Mouse (Mus musculus) midbrain, embryonic 15.5 days (tissue): Measurements from ENCODE around the gene Zfyve27. TPM values are rescaled to one million over a fixed set of nuclear protein-coding genes. Genes with fewer than 3 reads are reported as not detected.

Source experiments
- ATAC-seq: fragments of 200-750 bp; cut with Nextera tagmentation; replicated peaks from 2 replicates; pipeline ENCODE4 v1.8.0; 2017; ENCODE audit warnings: moderate TSS enrichment
- H3K27ac ChIP-seq: fragments of 300-500 bp; sonication (generic); 2 replicates; pipeline ENCODE4 v1.5.1; 2015; ENCODE audit warnings: mild to moderate bottlenecking, inconsistent platforms
- H3K27me3 ChIP-seq: fragments of 300-500 bp; sonication (generic); replicated peaks from 2 replicates; pipeline ENCODE4 v1.6.1; 2015; ENCODE audit warnings: inconsistent platforms
- H3K36me3 ChIP-seq: fragments of 300-500 bp; sonication (generic); replicated peaks from 2 replicates; pipeline ENCODE4 v1.6.1; 2015; ENCODE audit warnings: inconsistent platforms
- H3K4me1 ChIP-seq: fragments of 300-500 bp; sonication (generic); 2 replicates; pipeline ENCODE4 v1.6.1; 2015; ENCODE audit warnings: inconsistent platforms
- H3K4me2 ChIP-seq: fragments of 300-500 bp; sonication (generic); 2 replicates; pipeline ENCODE4 v1.6.1; 2015; ENCODE audit warnings: inconsistent platforms, mild to moderate bottlenecking, moderate library complexity
- H3K4me3 ChIP-seq: fragments of 300-500 bp; sonication (generic); 2 replicates; pipeline ENCODE4 v1.5.1; 2015; ENCODE audit warnings: mild to moderate bottlenecking, inconsistent platforms
- H3K9ac ChIP-seq: fragments of 300-500 bp; sonication (generic); 2 replicates; pipeline ENCODE4 v1.6.1; 2015; ENCODE audit warnings: mild to moderate bottlenecking, inconsistent platforms
- H3K9me3 ChIP-seq: fragments of 300-500 bp; sonication (generic); 2 replicates; pipeline ENCODE4 v1.6.1; 2016; ENCODE audit warnings: inconsistent platforms
- WGBS: fragments of 180-500 bp; shearing (Covaris S2); methylation state at CpG from one replicate; pipeline ENCODE4 v1.1.7; 2015; ENCODE audit warnings: mixed read lengths; 5-methylcytosine and 5-hydroxymethylcytosine counted together
- polyA plus RNA-seq: library from polyadenylated mRNA; unstranded; fragments of >200 nt; fragmentation: Nextera tagmentation; extraction: Ambion mirVana; gene quantifications from 2 replicates; pipeline ENCODE4 v1.2.1, GENCODE M21; 2015

Zfyve27 gene
- polyA plus RNA-seq, result 70.3 and 74.2 TPM in 2 replicates

GRCm38 (mm10) chr19:42163764-42164163, at the start of gene Zfyve27:
Gene Zfyve27 (plus strand): TSS chr19:42163951.
- Histone ChIP-seq H3K4me3 (no peak within 1 kb of the TSS), H3K27me3 (peaks cover 18% of the 10 kb centered on the region), H3K36me3 (no peaks in the 10 kb centered on the region), H3K27ac (no peak within 1 kb of the TSS), H3K4me2 (no peak within 1 kb of the TSS), H3K4me1 (0 out of 2 replicates have a peak, but pooled peaks cover 3% of the 10 kb centered on the region), H3K9me3 (no peaks in the 10 kb centered on the region), H3K9ac (no peak within 1 kb of the TSS)
- ATAC-seq, result no peak
- whole genome bisulfite sequencing, result 81% methylated on average over 5 of the region's 5 CpGs

- no peak overlapping the region for H3K4me2 ChIP-seq
- peaks cover 36% of the 10 kb centered on the region for H3K36me3 ChIP-seq
- no peak overlapping the region for H3K9ac ChIP-seq
- no peaks in the 10 kb centered on the region for H3K9me3 ChIP-seq
- 94% methylated on average over 4 of the region's 4 CpGs for WGBS
- H3K27me3 ChIP-seq, result no peaks in the 10 kb centered on the region
- no peak overlapping the region for H3K27ac ChIP-seq
- no peaks in the 10 kb centered on the region for H3K4me1 ChIP-seq
- no peak for ATAC-seq
- no peak overlapping the region for H3K4me3 ChIP-seq
Measured at GRCm38 (mm10) chr19:42115783-42116335, 47.9 kb upstream of the Zfyve27 start.

GRCm38 (mm10) chr19:42118142-42118541, 45.6 kb upstream of the Zfyve27 start:
- 98% methylated on average over 9 of the region's 9 CpGs for WGBS
- H3K9ac ChIP-seq, result no peak overlapping the region
- H3K36me3 ChIP-seq, result peaks cover 45% of the 10 kb centered on the region
- H3K4me1 ChIP-seq, result no peaks in the 10 kb centered on the region
- no peaks in the 10 kb centered on the region for H3K27me3 ChIP-seq
- no peak overlapping the region for H3K4me2 ChIP-seq
- H3K27ac ChIP-seq, result no peak overlapping the region
- H3K9me3 ChIP-seq, result no peaks in the 10 kb centered on the region
- ATAC-seq, result no peak
- no peak overlapping the region for H3K4me3 ChIP-seq

DNA sequence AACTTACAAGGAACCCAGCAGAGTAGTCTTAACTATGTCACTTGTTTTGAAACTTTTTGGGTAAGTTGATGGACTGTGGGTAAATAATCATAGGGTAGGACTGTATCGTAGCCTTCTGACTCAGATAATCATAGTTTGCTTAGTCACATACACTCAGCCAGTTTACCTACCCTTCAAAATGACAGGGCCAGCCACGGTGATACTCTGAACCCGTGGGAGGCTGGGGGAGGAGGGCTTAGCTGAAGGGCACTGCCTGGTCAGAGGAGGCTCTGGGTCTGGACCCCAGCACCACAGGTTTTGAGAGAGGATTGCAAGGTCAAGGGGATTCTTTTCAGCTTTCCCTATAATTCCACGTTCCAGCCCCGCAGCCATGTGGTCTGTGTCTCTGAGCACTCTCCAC, 45.2 kb upstream of the Zfyve27 start:
- no peaks in the 10 kb centered on the region for H3K27me3 ChIP-seq
- 88% methylated on average over 5 of the region's 5 CpGs for WGBS
- ATAC-seq, result no peak
- H3K9ac ChIP-seq, result no peak overlapping the region
- no peak overlapping the region for H3K4me2 ChIP-seq
- no peak overlapping the region for H3K27ac ChIP-seq
- no peaks in the 10 kb centered on the region for H3K4me1 ChIP-seq
- H3K9me3 ChIP-seq, result no peaks in the 10 kb centered on the region
- peaks cover 47% of the 10 kb centered on the region for H3K36me3 ChIP-seq
- H3K4me3 ChIP-seq, result no peak overlapping the region

GRCm38 (mm10) chr19:42120451-42120850, 43.3 kb upstream of the Zfyve27 start:
- no peaks in the 10 kb centered on the region for H3K4me1 ChIP-seq
- peaks cover 39% of the 10 kb centered on the region for H3K36me3 ChIP-seq
- H3K9me3 ChIP-seq, result no peaks in the 10 kb centered on the region
- no peak overlapping the region for H3K4me3 ChIP-seq
- H3K9ac ChIP-seq, result no peak overlapping the region
- no peak overlapping the region for H3K4me2 ChIP-seq
- no peak overlapping the region for H3K27ac ChIP-seq
- no peak for ATAC-seq
- H3K27me3 ChIP-seq, result no peaks in the 10 kb centered on the region
- 93% methylated on average over 8 of the region's 8 CpGs for WGBS

- Histone ChIP-seq H3K27ac (no peak overlapping the region), H3K9me3 (no peaks in the 10 kb centered on the region), H3K4me3 (no peak overlapping the region), H3K27me3 (0 out of 2 replicates have a peak, but pooled peaks cover 6% of the 10 kb centered on the region), H3K9ac (no peak overlapping the region), H3K4me2 (no peak overlapping the region), H3K36me3 (peaks cover 25% of the 10 kb centered on the region), H3K4me1 (peaks cover 16% of the 10 kb centered on the region)
- no peak for ATAC-seq
- 86% methylated on average over 13 of the region's 13 CpGs for WGBS
Measured at GRCm38 (mm10) chr19:42124684-42125083, 39.1 kb upstream of the Zfyve27 start.

DNA sequence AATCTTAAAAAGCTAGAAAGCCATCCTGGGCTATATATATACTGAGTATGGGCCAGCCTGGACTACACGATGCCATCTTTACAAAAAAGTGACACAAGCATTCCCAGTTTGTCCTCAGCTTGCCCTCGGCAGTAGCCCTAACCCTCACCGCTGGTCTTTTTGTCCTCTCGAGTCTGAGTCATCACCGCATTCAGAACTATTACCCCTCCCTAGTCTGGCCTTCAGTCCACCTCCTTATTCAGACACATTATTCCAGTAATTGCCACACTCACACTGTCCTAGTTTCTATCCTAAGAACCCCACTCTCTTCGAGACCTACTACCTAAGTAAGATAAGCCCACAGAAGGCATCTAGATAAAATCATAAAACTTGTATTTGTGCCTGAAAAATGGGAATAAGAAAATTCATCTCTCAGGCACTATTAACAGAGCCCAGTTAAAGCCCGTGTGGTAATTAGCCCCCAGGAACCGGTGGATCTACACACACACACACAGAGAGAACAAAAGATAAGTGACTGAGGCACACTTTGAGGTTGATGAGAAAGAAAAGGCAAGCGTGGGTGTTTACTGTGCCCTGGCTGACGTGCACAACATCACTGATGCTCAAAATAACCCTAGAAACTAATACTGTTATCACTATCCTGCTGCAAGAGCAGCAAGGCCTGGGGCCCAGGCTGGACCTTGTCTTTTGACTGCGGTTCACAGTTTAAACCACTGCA, 38.1 kb upstream of the Zfyve27 start:
- Histone ChIP-seq H3K4me1 (peaks cover 21% of the 10 kb centered on the region), H3K27me3 (0 out of 2 replicates have a peak, but pooled peaks cover 10% of the 10 kb centered on the region), H3K36me3 (peaks cover 16% of the 10 kb centered on the region), H3K27ac (no peak overlapping the region), H3K9me3 (no peaks in the 10 kb centered on the region), H3K4me2 (no peak overlapping the region), H3K9ac (no peak overlapping the region), H3K4me3 (no peak overlapping the region)
- ATAC-seq, result no peak
- 87% methylated on average over 11 of the region's 11 CpGs for WGBS

- Histone ChIP-seq H3K9me3 (no peaks in the 10 kb centered on the region), H3K4me1 (peaks cover 21% of the 10 kb centered on the region), H3K9ac (no peak overlapping the region), H3K36me3 (peaks cover 11% of the 10 kb centered on the region), H3K27ac (no peak overlapping the region), H3K27me3 (0 out of 2 replicates have a peak, but pooled peaks cover 10% of the 10 kb centered on the region), H3K4me2 (no peak overlapping the region), H3K4me3 (no peak overlapping the region)
- no peak for ATAC-seq
- 89% methylated on average over 6 of the region's 6 CpGs for WGBS
Measured at GRCm38 (mm10) chr19:42126219-42126605, 37.5 kb upstream of the Zfyve27 start.

DNA sequence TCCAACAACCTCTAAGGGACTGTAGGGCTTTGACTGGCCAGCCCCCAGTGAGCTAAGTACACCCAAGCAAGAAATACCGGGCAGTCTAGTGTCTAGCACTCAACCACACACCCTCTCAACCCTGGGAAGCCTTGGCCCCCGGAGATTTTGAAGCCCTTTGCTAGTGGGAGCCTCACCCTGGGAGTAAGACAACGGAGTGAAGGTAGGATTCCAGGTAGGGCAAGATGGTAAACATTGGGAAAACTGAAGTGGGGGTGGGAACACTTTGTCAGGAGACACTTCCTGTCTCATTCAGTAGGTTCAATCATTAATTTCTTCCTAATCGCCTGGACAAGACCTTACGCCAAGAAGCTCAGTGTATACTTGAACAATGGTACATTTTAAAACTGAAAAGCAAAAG, 36.7 kb upstream of the Zfyve27 start:
- no peak overlapping the region for H3K4me2 ChIP-seq
- H3K9ac ChIP-seq, result no peak overlapping the region
- H3K27me3 ChIP-seq, result 0 out of 2 replicates have a peak, but pooled peaks cover 10% of the 10 kb centered on the region
- no peaks in the 10 kb centered on the region for H3K9me3 ChIP-seq
- H3K36me3 ChIP-seq, result 0 out of 2 replicates have a peak, but pooled peaks cover 11% of the 10 kb centered on the region
- no peak overlapping the region for H3K4me3 ChIP-seq
- no peak overlapping the region for H3K27ac ChIP-seq
- no peak for ATAC-seq
- H3K4me1 ChIP-seq, result peaks cover 21% of the 10 kb centered on the region
- WGBS, result 87% methylated on average over 5 of the region's 5 CpGs

- H3K9ac ChIP-seq, result peak overlapping the region; percentile 62
- peak overlapping the region; percentile 58; the same call in 1 of the 2 replicates for H3K27ac ChIP-seq
- H3K27me3 ChIP-seq, result 0 out of 2 replicates have a peak, but pooled peaks cover 10% of the 10 kb centered on the region
- H3K4me2 ChIP-seq, result peak overlapping the region; percentile 99
- no peak for ATAC-seq
- peak overlapping the region; percentile 66 for H3K4me3 ChIP-seq
- H3K4me1 ChIP-seq, result peaks cover 21% of the 10 kb centered on the region
- 0 out of 2 replicates have a peak, but pooled peaks cover 6% of the 10 kb centered on the region for H3K36me3 ChIP-seq
- no peaks in the 10 kb centered on the region for H3K9me3 ChIP-seq
- WGBS, result 5% methylated on average over 23 of the region's 23 CpGs
Measured at GRCm38 (mm10) chr19:42128052-42128740, 35.6 kb upstream of the Zfyve27 start.

DNA sequence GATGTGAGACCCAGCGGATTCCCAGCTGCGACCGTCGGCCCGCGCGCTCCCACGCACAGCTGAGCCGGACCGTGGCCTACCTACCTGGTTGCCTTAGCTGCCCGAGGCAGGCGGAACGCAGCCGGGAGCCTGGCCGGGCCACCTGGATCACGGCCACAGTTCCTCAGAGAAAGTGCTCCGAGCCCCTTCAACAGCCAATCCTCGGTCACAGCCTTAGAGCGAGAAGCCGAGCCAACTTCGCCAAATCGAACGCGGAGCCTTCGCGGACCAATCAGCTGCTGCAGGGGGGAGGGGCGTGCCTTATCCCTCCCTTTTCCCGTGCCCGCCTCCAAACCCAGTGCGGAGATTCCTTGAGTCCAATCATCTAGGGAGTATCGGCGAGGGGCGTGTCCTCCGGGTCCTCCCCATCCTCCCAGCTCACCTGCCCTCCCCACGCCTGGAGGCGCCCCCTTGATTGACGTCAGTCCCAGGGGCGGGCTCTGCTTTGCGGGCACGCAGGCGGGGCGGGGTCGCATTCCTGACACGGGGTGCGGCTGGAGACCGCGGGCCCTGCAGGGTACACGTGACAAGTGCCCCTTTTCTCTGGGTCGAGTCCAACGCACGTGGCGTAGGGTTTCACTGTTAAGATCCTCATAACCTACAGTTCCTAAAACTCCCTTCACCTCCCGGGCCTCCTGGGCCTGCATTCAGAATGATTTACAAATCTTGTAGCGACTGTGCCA, 34.8 kb upstream of the Zfyve27 start, which contains the start of gene Avpi1:
Avpi1 (minus strand) TSS at position 273 of the 722 bp plus-strand sequence.
- under 1% methylated on average over 54 of the region's 54 CpGs for WGBS
- ATAC-seq, result peak; percentile 97
- peak within 1 kb of the TSS; percentile 60 for H3K27ac ChIP-seq

More for the DNA sequence above, 34.8 kb upstream of the Zfyve27 start, which contains the start of gene Avpi1:
- Histone ChIP-seq H3K27me3 (0 out of 2 replicates have a peak, but pooled peaks cover 10% of the 10 kb centered on the region), H3K9me3 (no peaks in the 10 kb centered on the region), H3K4me2 (peak within 1 kb of the TSS; percentile 99), H3K4me1 (peaks cover 21% of the 10 kb centered on the region), H3K9ac (peak within 1 kb of the TSS; percentile 62), H3K4me3 (peak within 1 kb of the TSS; percentile 66), H3K36me3 (0 out of 2 replicates have a peak, but pooled peaks cover 4% of the 10 kb centered on the region)
